Mouse (Mus musculus) lung, postnatal 36 days (tissue): ENCODE measurements around the gene Zbtb8a.

Experiments used
- DNase-seq: peaks from one replicate; pipeline ENCODE4 v3.0.0; 2022; ENCODE audit warnings: mixed read lengths

Zbtb8a gene

DNA sequence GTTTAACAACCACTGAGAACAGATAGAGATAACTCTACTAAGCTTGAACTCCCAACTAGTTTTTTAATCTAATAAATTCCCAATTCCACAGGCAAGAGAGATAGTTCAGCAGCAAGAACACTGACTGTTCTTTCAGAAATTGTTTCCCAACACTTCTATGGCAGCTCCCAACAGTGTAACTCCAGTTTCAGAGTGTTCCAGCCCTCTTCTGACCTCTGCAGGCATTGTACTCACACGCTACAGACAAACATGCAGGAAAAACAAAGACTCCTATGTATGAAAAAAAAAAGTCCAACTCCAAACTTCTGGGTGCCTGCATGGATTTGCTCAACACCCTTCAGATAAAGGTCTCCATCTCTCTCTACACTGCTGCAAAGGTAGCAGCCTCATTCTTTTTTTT, 45.1 kb downstream of the Zbtb8a start:
- no peak for DNase-seq

DNA sequence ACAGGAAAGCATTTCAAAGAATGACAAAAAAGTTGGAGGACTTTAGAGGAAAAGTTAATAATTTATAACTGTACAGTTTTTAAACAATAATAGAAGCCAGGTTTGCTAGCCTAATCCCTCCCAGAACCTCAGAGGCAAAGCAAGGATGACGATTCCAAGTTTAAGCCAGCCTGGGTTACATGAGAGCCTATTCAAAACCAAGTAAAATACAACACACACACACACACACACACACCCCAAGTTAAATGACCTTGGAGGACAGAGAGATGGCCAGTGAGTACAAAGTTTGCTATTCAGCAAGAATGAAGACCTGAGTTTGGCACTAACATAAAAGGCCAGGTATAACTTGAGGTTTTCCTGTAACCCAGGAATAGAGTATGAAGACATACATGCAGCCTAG, 51.7 kb downstream of the Zbtb8a start:
- no peak for DNase-seq

DNA sequence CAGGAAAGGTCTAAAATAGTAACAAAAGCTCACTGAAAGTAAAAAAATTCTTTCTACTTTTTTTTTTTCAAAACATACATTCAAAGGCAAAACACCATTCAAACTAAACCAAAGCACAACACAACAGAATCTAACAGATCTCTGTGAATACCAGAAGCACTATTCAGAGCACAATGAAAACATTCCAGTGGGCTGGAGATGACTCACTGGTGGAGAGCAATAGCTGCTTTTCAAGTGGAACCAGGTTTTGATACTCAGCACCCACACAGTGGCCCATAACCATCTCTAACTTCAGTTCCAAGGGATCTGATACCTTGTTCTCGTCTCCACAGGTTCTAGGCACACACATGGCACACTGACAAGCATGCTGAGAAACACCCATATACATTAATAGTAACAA, 53.2 kb downstream of the Zbtb8a start:
- peak; percentile 13 for DNase-seq

DNA sequence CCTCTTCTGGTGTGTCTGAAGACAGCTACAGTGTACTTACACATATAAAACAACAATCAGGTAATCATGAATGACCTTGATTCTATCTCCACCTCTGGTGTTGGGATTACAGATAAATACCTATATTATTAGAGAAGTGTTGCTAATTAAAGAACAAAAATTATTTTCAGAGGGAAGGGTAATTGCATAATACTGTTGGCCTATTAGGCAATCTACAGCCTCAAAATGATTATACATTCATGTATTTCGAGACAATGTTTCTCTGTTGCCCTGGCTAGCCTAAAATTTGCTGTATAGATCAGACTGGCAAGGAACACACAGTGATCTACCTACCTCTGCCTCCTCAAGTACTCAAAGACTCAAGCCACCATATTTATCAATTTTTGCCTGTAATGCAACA, 54.4 kb downstream of the Zbtb8a start:
- no peak for DNase-seq

DNA sequence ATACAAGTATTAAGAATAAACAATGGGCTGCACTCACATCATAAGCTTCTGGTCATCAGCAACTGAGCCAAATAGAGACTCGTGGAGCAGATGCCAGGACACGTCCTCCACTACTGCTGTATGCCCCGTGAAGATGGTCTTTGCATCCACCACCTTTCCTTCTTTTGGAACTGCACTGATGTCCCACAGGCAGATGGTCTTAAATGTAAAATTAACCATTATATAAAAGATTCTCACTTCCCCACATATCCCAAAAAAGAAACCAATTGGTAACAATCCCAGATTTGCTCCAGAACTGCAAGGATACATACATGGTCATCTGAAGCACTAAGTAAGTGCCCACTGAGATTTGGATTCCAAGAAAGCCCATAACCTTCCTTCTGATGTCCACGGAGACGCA, 55.9 kb downstream of the Zbtb8a start:
- DNase-seq = no peak

DNA sequence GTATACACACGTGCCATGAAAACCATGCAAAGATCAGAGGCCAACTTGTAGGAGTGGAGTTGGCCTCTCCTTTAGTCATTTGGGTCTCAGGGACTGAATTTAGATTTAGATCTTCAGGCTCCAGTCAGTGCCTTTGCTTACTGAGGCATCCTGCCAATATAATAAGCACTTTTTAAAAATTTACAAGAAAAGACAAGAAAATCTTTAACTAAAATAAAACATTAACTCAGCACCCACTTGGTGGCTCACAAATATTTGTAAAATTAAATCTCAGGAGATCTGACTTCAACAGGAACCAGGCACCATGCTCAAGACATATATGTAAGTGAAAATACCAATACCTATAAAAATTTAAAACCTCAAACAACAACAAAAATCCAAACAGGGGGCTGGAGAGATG, 57.0 kb downstream of the Zbtb8a start:
- no peak for DNase-seq

DNA sequence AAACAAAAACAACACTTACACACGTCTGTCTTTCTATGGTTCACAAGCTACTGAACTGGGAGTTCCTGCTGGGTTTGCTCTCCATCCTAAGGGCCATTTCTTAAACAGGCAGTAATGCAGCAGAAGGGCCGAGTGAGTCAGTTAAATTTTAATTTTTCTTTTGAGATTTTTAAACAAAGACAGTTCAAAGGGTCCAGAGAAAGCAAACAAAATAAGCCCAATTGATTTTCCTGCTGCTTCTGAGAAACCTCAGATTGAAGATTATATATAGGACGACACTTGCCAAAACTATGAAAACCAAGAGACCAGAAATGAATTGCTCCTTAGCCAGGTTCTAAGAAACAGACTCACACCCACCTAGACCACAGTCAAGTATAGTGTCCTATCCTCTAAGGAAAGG, 64.0 kb downstream of the Zbtb8a start:
- DNase-seq = no peak

DNA sequence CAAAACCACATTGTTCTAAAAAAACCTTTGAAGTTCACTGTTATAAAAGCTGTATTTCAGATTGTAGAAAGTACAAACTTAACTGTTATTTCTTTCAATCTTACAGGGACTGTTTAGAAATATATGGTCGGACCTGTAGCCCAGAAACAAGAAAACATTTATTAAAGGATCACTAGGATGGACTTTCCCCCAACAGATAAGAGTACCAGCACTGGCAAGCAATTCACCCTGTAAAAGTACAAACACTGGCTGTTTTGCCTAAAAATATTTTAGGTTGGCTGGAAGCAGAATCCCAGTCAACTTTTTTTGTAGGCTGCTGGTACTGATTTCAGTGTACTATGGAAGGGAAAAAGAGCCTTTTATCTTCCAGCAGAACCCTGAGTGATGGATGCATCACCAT, 70.0 kb downstream of the Zbtb8a start:
- no peak for DNase-seq

DNA sequence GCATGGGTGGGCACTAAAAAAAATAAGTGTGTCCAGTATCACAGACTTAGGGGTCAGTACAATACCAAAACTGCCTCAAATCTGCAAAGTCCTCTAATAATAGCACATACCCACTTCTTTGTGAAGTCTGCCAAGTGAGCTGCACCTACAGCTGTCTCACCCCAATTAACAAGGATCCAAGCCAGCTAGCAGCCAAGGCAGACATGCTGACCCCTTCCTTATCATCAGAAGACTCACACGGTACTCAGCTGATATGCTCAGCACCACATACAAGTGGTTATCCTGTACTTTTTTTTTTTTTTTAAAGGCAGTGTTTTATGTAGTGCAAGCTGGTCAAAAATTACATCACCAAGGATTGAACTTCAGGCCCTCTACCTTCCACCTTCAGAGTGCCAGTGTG, 73.6 kb downstream of the Zbtb8a start:
- DNase-seq = no peak

DNA sequence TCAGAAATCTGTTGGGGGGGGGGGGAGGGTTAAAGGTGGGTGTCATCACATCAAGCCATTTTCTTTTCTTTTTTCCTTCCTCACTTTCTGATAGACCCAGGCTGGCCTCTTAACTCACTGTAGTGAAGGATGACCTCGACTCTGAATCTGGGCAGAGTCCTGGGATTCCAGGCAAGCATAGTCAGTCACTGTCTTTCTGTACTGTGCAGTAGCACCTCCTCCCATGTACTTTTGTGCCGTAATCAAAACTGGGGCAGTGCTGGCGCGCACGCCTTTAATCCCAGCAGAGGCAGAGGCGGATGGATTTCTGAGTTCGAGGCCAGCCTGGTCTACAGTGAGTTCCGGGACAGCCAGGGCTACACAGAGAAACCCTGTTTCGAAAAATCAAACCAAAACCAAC, 74.1 kb downstream of the Zbtb8a start:
- no peak for DNase-seq
